Mouse (Mus musculus) liver, embryonic 11.5 days (tissue): ENCODE data around the gene Ndufb5. TPM values are rescaled to one million over a fixed set of nuclear protein-coding genes. Genes with fewer than 3 reads are reported as not detected.

Source experiments
- ATAC-seq: fragments of 200-750 bp; cut with Nextera tagmentation; replicated peaks from 2 replicates; pipeline ENCODE4 v1.8.0; 2017; ENCODE audit warnings: moderate number of reproducible peaks, mild to moderate bottlenecking, moderate TSS enrichment, moderate library complexity; ENCODE audit not compliant: low FRiP score
- DNase-seq: peaks from one replicate; pipeline ENCODE4 v3.0.0-alpha.2; 2017; ENCODE audit warnings: low spot score
- H3K27ac ChIP-seq: fragments of 300-500 bp; sonication (generic); 2 replicates; pipeline ENCODE4 v1.5.1; 2014; ENCODE audit warnings: mild to moderate bottlenecking, low read depth, low read length, control low read depth
- H3K27me3 ChIP-seq: fragments of 300-500 bp; sonication (generic); replicated peaks from 2 replicates; pipeline ENCODE4 v1.6.1; 2014; ENCODE audit warnings: low read length, mixed read lengths; ENCODE audit not compliant: control insufficient read depth, insufficient read depth
- H3K36me3 ChIP-seq: fragments of 300-500 bp; sonication (generic); 2 replicates; pipeline ENCODE4 v1.6.1; 2014; ENCODE audit warnings: mild to moderate bottlenecking, low read length, moderate library complexity, mixed read lengths; ENCODE audit not compliant: control insufficient read depth, insufficient read depth
- H3K4me1 ChIP-seq: fragments of 300-500 bp; sonication (generic); replicated peaks from 2 replicates; pipeline ENCODE4 v1.6.1; 2014; ENCODE audit warnings: low read length, mixed read lengths; ENCODE audit not compliant: control insufficient read depth, insufficient read depth
- H3K4me2 ChIP-seq: fragments of 300-500 bp; sonication (generic); 2 replicates; pipeline ENCODE4 v1.6.1; 2014; ENCODE audit warnings: mild to moderate bottlenecking, control low read depth, moderate library complexity
- H3K4me3 ChIP-seq: fragments of 300-500 bp; sonication (generic); 2 replicates; pipeline ENCODE4 v1.5.1; 2014; ENCODE audit warnings: low read depth, low read length, control low read depth
- H3K9ac ChIP-seq: fragments of 300-500 bp; sonication (generic); 2 replicates; pipeline ENCODE4 v1.6.1; 2014; ENCODE audit warnings: low read depth, low read length, control low read depth
- H3K9me3 ChIP-seq: fragments of 300-500 bp; sonication (generic); 2 replicates; pipeline ENCODE4 v1.6.1; 2016; ENCODE audit warnings: low read length, inconsistent platforms, mixed read lengths; ENCODE audit not compliant: control insufficient read depth
- WGBS: fragments of 180-500 bp; shearing (Covaris S2); extraction: QIAGEN DNeasy Blood & Tissue Kit; methylation state at CpG from one replicate; pipeline ENCODE4 v1.1.7; 2014; 5-methylcytosine and 5-hydroxymethylcytosine counted together
- polyA plus RNA-seq: library from polyadenylated mRNA; unstranded; fragments of >200 nt; fragmentation: Nextera tagmentation; extraction: Ambion mirVana; gene quantifications from 2 replicates; pipeline ENCODE4 v1.2.1, GENCODE M21; 2014

The Ndufb5 gene
- 268 and 280 TPM in 2 replicates for polyA plus RNA-seq

- DNase-seq = peak; percentile 92
- under 1% methylated on average over 62 of the region's 62 CpGs for WGBS
Measured at GRCm38 (mm10) chr3:32736244-32737171, at the start of gene Ndufb5. Ndufb5 (plus strand) TSS chr3:32736990.

GRCm38 (mm10) chr3:32687156-32687555 lies 49.6 kb upstream of the Ndufb5 start:
- Histone ChIP-seq H3K36me3 (no peaks in the 10 kb centered on the region), H3K27me3 (no peaks in the 10 kb centered on the region), H3K9ac (no peak overlapping the region), H3K4me1 (peaks cover 11% of the 10 kb centered on the region), H3K27ac (no peak overlapping the region), H3K4me2 (no peak overlapping the region), H3K4me3 (no peak overlapping the region), H3K9me3 (no peaks in the 10 kb centered on the region)
- WGBS = 57% methylated on average over 4 of the region's 4 CpGs
- DNase-seq (no peak), ATAC-seq (no peak)

More at GRCm38 (mm10) chr3:32736244-32737171, at the start of gene Ndufb5:
- Histone ChIP-seq H3K4me2 (peak within 1 kb of the TSS; percentile 83), H3K9ac (peak within 1 kb of the TSS; percentile 91), H3K4me1 (peaks cover 13% of the 10 kb centered on the region), H3K27me3 (no peaks in the 10 kb centered on the region), H3K9me3 (no peaks in the 10 kb centered on the region), H3K36me3 (peaks cover 10% of the 10 kb centered on the region), H3K27ac (peak within 1 kb of the TSS; percentile 78), H3K4me3 (peak within 1 kb of the TSS; percentile 96)
- peak; percentile 92 for ATAC-seq

GRCm38 (mm10) chr3:32689567-32689999 lies 47.2 kb upstream of the Ndufb5 start:
- Histone ChIP-seq H3K9me3 (no peaks in the 10 kb centered on the region), H3K36me3 (no peaks in the 10 kb centered on the region), H3K4me2 (peak overlapping the region; percentile 13; the same call in 1 of the 2 replicates), H3K4me1 (peaks cover 11% of the 10 kb centered on the region), H3K9ac (no peak overlapping the region), H3K27me3 (no peaks in the 10 kb centered on the region), H3K27ac (peak overlapping the region; percentile 30; the same call in 1 of the 2 replicates), H3K4me3 (no peak overlapping the region)
- DNase-seq (no peak), ATAC-seq (peak; percentile 86)
- WGBS = 30% methylated on average over 9 of the region's 9 CpGs

GRCm38 (mm10) chr3:32690008-32690407 lies 46.8 kb upstream of the Ndufb5 start:
- Histone ChIP-seq H3K4me2 (no peak overlapping the region), H3K9me3 (no peaks in the 10 kb centered on the region), H3K36me3 (no peaks in the 10 kb centered on the region), H3K9ac (no peak overlapping the region), H3K4me3 (no peak overlapping the region), H3K27me3 (no peaks in the 10 kb centered on the region), H3K27ac (no peak overlapping the region), H3K4me1 (peaks cover 11% of the 10 kb centered on the region)
- ATAC-seq (peak; percentile 37; the same call in 1 of the 2 replicates), DNase-seq (no peak)
- WGBS = 62% methylated on average over 3 of the region's 3 CpGs

GRCm38 (mm10) chr3:32690901-32691300 lies 45.9 kb upstream of the Ndufb5 start:
- peak; percentile 69 for ATAC-seq
- H3K27ac ChIP-seq = no peak overlapping the region

GRCm38 (mm10) chr3:32691841-32692240 lies 44.9 kb upstream of the Ndufb5 start:
- Histone ChIP-seq H3K27ac (no peak overlapping the region), H3K4me3 (no peak overlapping the region), H3K27me3 (no peaks in the 10 kb centered on the region), H3K9me3 (no peaks in the 10 kb centered on the region), H3K36me3 (no peaks in the 10 kb centered on the region), H3K9ac (no peak overlapping the region), H3K4me2 (no peak overlapping the region), H3K4me1 (peaks cover 13% of the 10 kb centered on the region)
- WGBS = 69% methylated on average over 5 of the region's 5 CpGs
- ATAC-seq (no peak), DNase-seq (no peak)

More at GRCm38 (mm10) chr3:32690901-32691300, 45.9 kb upstream of the Ndufb5 start:
- peak overlapping the region; percentile 35 for H3K4me2 ChIP-seq
- no peaks in the 10 kb centered on the region for H3K9me3 ChIP-seq
- no peak for DNase-seq
- WGBS = 25% methylated on average over 1 of the region's 1 CpGs
- H3K27me3 ChIP-seq = no peaks in the 10 kb centered on the region
- no peaks in the 10 kb centered on the region for H3K36me3 ChIP-seq
- H3K9ac ChIP-seq = no peak overlapping the region
- peaks cover 13% of the 10 kb centered on the region for H3K4me1 ChIP-seq
- no peak overlapping the region for H3K4me3 ChIP-seq

- Histone ChIP-seq H3K4me2 (no peak overlapping the region), H3K9me3 (no peaks in the 10 kb centered on the region), H3K36me3 (no peaks in the 10 kb centered on the region), H3K4me3 (no peak overlapping the region), H3K4me1 (peaks cover 13% of the 10 kb centered on the region), H3K9ac (no peak overlapping the region), H3K27me3 (no peaks in the 10 kb centered on the region), H3K27ac (no peak overlapping the region)
- WGBS = 75% methylated on average over 5 of the region's 5 CpGs
- no peak for ATAC-seq
- no peak for DNase-seq
Measured at GRCm38 (mm10) chr3:32694211-32694610, 42.6 kb upstream of the Ndufb5 start.

- ATAC-seq (no peak), DNase-seq (no peak)
- Histone ChIP-seq H3K9ac (no peak overlapping the region), H3K4me1 (peaks cover 13% of the 10 kb centered on the region), H3K36me3 (no peaks in the 10 kb centered on the region), H3K4me3 (no peak overlapping the region), H3K27ac (no peak overlapping the region), H3K27me3 (no peaks in the 10 kb centered on the region), H3K4me2 (no peak overlapping the region), H3K9me3 (no peaks in the 10 kb centered on the region)
- 62% methylated on average over 12 of the region's 12 CpGs for WGBS
Measured at GRCm38 (mm10) chr3:32694737-32695582, 41.8 kb upstream of the Ndufb5 start.
